Mouse (Mus musculus): Measurements from ENCODE around the gene Ext2. TPM values are rescaled to one million over a fixed set of nuclear protein-coding genes. Genes with fewer than 3 reads are reported as not detected.

Gene Ext2
- total RNA-seq (2023), result 10 to 100 TPM; 43.8 to 48.5 TPM

DNA sequence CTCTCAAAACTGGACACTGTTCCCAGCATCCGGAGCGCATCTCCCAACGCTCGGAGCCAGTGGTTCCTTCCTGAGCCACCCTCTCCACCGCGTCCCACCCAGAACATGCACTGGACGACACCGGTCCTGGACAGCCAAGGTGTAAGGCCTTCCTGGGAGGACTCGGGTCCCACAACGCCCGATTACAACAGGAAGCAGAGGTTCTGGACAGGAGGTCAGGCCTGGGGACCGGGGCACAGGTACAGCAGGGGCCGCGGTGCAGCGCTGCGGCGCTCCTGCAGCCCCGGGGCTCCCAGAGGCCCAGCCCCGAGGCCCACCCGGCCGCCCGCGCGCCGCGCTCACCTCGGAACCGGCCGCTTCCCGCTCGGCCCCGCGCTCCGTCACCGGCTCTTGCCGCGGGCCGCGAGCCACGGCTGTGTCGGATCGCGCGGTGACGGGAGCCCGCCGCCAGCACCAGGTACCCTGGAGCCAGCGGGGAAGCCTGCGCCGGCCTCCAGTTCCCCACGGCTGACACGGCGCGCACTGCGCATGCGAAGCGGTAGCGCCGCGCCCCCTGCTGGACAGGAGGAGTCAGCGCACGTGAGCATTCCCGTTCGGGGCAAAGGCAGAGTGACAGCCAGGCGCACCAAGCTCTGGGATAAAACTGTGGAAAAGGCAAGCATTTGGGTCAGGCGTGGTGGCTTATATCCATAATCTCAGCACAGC lies at the start of gene Ext2:
Gene Ext2, minus strand, starts transcription at position 524 of the 705 bp plus-strand sequence.

DNA sequence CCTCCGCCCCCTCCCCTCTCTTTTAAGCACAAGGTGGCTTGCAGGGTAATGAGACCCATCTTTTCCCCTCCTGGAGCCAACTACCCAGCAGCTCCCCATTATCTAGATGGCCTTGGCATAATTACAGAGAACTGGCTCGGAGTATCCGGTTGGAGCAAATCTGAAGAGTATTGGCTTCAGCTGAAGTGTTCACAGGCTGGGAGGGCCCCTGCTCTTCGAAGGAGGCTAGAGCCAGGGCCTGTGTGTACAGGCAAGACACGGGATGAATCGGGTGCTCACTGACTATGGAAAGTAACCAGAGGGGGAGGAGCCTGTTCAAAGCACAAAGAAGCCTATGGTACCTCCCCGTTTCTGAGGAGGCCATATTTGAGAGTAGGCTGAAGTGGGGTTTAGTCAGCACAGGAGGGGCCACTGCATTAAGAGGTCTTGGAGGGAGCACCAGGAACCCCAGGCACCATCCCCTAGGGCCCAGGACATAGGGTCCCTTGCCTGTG lies 46.8 kb upstream of the Ext2 start, which contains the start of gene Accsl:
Gene Accsl, minus strand, starts transcription at position 51 of the 494 bp plus-strand sequence.

GRCm38 (mm10) chr2:93849505-93850089 lies 27.2 kb upstream of the Ext2 start, which contains the start of gene Accs:
Gene Accs (minus strand): TSS chr2:93849943.

Other genes with a start within 250 kb of the Ext2 start
- gene Alx4, start 180.2 kb downstream of the Ext2 start, total RNA-seq (2023), result not detected
- 10 to 100 TPM; 15.8 to 18.0 TPM for gene Accs, start 27.4 kb upstream of the Ext2 start, total RNA-seq (2023)
- gene Accsl, start 46.6 kb upstream of the Ext2 start, total RNA-seq (2023), result not detected
- not detected for gene Gm13889, start 134.6 kb upstream of the Ext2 start, total RNA-seq (2023)
- not detected for gene Gm27027, start 173.8 kb upstream of the Ext2 start, total RNA-seq (2023)
- gene Alkbh3, start 188.2 kb upstream of the Ext2 start, total RNA-seq (2023), result 10 to 100 TPM; 52.4 to 61.3 TPM

Measured in B cell, adult 67 days (primary cell).